Mouse (Mus musculus) liver, embryonic 11.5 days (tissue): ENCODE results near the gene Fam3b. TPM values are rescaled to one million over a fixed set of nuclear protein-coding genes. Genes with fewer than 3 reads are reported as not detected.

Experiments
- ATAC-seq: fragments of 200-750 bp; cut with Nextera tagmentation; replicated peaks from 2 replicates; pipeline ENCODE4 v1.8.0; 2017; ENCODE audit warnings: moderate number of reproducible peaks, mild to moderate bottlenecking, moderate TSS enrichment, moderate library complexity; ENCODE audit not compliant: low FRiP score
- DNase-seq: peaks from one replicate; pipeline ENCODE4 v3.0.0-alpha.2; 2017; ENCODE audit warnings: low spot score
- H3K27ac ChIP-seq: fragments of 300-500 bp; sonication (generic); 2 replicates; pipeline ENCODE4 v1.5.1; 2014; ENCODE audit warnings: mild to moderate bottlenecking, low read depth, low read length, control low read depth
- H3K27me3 ChIP-seq: fragments of 300-500 bp; sonication (generic); replicated peaks from 2 replicates; pipeline ENCODE4 v1.6.1; 2014; ENCODE audit warnings: low read length, mixed read lengths; ENCODE audit not compliant: control insufficient read depth, insufficient read depth
- H3K36me3 ChIP-seq: fragments of 300-500 bp; sonication (generic); 2 replicates; pipeline ENCODE4 v1.6.1; 2014; ENCODE audit warnings: mild to moderate bottlenecking, low read length, moderate library complexity, mixed read lengths; ENCODE audit not compliant: control insufficient read depth, insufficient read depth
- H3K4me1 ChIP-seq: fragments of 300-500 bp; sonication (generic); replicated peaks from 2 replicates; pipeline ENCODE4 v1.6.1; 2014; ENCODE audit warnings: low read length, mixed read lengths; ENCODE audit not compliant: control insufficient read depth, insufficient read depth
- H3K4me2 ChIP-seq: fragments of 300-500 bp; sonication (generic); 2 replicates; pipeline ENCODE4 v1.6.1; 2014; ENCODE audit warnings: mild to moderate bottlenecking, control low read depth, moderate library complexity
- H3K4me3 ChIP-seq: fragments of 300-500 bp; sonication (generic); 2 replicates; pipeline ENCODE4 v1.5.1; 2014; ENCODE audit warnings: low read depth, low read length, control low read depth
- H3K9ac ChIP-seq: fragments of 300-500 bp; sonication (generic); 2 replicates; pipeline ENCODE4 v1.6.1; 2014; ENCODE audit warnings: low read depth, low read length, control low read depth
- H3K9me3 ChIP-seq: fragments of 300-500 bp; sonication (generic); 2 replicates; pipeline ENCODE4 v1.6.1; 2016; ENCODE audit warnings: low read length, inconsistent platforms, mixed read lengths; ENCODE audit not compliant: control insufficient read depth
- WGBS: fragments of 180-500 bp; shearing (Covaris S2); extraction: QIAGEN DNeasy Blood & Tissue Kit; methylation state at CpG from one replicate; pipeline ENCODE4 v1.1.7; 2014; 5-methylcytosine and 5-hydroxymethylcytosine counted together
- polyA plus RNA-seq: library from polyadenylated mRNA; unstranded; fragments of >200 nt; fragmentation: Nextera tagmentation; extraction: Ambion mirVana; gene quantifications from 2 replicates; pipeline ENCODE4 v1.2.1, GENCODE M21; 2014

Gene Fam3b
- polyA plus RNA-seq, 1 experiment from 2014 or later: not detected

DNA sequence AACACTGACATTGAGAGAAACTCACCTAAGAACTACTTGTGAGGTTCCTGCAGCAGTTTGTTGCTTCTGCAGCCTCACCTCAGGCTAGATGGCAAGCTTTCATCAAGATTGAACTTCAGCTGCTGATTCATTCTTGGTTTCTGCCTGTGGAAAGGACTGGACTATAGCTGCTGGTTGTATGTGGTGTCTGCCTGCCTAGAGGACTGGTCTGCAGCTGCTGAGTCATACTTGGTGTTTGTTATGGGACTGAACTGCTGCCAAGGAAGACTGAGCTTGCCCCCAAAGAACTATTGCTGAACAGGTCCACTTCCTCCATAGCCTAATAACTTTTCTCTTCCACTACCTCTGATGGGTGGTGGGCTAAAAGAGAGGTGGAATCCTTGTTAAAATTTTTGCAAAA lies 67.2 kb downstream of the Fam3b start:
- ATAC-seq: no peak
- Histone ChIP-seq H3K27ac (no peak overlapping the region), H3K4me1 (no peaks in the 10 kb centered on the region)

DNA sequence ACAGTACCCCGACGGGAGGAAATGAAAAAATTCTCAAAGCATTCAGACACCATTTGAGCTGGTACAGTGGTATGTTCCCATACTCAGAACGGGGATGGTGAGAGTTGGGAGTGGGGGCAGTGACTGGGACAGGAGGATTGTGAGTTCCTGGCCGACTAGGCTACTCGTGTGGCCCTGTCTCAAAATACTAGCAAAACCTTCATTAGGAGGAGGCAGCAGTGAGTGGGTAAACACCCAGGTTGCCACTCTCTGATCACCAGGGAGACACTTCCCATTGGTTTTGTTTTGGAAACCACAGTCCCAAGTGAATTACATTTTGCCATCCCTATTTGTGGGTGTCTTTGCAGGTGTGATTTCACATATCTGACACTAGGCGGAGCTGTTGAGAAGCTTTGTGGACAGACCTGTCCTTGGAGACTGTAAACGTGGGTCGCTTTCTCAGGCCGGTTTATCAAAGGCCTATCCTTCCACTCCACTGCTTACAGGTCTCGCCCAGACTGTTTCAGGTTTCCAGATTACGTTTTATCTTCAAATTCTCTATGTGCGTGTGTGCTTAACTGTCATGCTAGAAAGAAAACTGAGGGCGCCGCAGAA lies 70.8 kb downstream of the Fam3b start:
- H3K4me3 ChIP-seq: no peak overlapping the region

More for the DNA sequence above, 67.2 kb downstream of the Fam3b start:
- H3K9ac ChIP-seq: no peak overlapping the region
- H3K36me3 ChIP-seq: no peaks in the 10 kb centered on the region
- no peaks in the 10 kb centered on the region for H3K9me3 ChIP-seq
- H3K4me3 ChIP-seq: no peak overlapping the region
- DNase-seq: no peak
- H3K4me2 ChIP-seq: no peak overlapping the region
- H3K27me3 ChIP-seq: no peaks in the 10 kb centered on the region

DNA sequence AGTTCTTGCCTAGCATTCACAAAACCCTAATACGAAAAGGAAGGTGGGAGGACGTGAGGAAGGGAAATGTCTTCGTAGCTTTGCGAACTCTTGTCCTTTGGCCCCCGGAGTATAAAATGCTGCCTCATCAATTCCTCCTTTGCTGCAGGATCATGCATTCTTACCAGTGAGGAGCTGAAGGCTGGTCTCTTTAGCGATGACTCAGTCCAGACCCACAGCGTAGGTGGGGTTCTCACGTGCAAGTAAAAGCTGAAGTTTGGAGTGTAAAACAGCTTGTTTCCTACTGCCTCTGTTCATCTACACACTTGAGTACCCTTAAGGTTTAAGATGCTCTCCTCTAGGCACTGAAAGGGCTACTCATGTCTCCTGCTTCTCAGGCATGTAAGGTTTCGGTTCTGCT lies 72.6 kb downstream of the Fam3b start:
- H3K4me2 ChIP-seq: no peak overlapping the region
- H3K36me3 ChIP-seq: no peaks in the 10 kb centered on the region
- no peaks in the 10 kb centered on the region for H3K27me3 ChIP-seq
- no peak overlapping the region for H3K9ac ChIP-seq
- no peaks in the 10 kb centered on the region for H3K4me1 ChIP-seq
- no peak for DNase-seq
- no peaks in the 10 kb centered on the region for H3K9me3 ChIP-seq
- no peak overlapping the region for H3K27ac ChIP-seq
- no peak overlapping the region for H3K4me3 ChIP-seq
- ATAC-seq: no peak
- WGBS: 80% methylated on average over 9 of the region's 9 CpGs

More for the DNA sequence above, 70.8 kb downstream of the Fam3b start:
- H3K4me2 ChIP-seq: no peak overlapping the region
- no peak overlapping the region for H3K27ac ChIP-seq
- no peaks in the 10 kb centered on the region for H3K36me3 ChIP-seq
- ATAC-seq: peak; percentile 65
- H3K4me1 ChIP-seq: no peaks in the 10 kb centered on the region
- 46% methylated on average over 14 of the region's 14 CpGs for WGBS
- no peaks in the 10 kb centered on the region for H3K9me3 ChIP-seq
- DNase-seq: no peak
- no peaks in the 10 kb centered on the region for H3K27me3 ChIP-seq
- H3K9ac ChIP-seq: no peak overlapping the region

DNA sequence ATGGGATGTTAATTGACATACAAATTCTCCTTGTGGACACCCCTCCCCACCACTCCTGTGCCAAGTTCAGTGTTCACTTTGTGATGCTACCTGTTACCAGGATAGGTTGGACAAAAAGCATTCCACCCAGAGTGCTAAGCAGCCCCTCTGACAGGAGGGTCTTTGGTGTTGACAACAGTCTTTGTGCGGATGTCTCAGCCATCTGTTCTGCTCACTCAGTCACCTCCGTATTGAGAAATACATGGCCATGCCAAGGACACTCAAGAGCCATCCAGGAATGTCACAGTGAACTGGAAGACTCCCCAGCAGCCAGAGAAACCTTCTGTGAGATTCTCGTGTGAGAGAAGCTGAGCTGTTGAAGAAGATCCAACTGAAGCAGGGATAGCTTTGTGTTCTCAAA lies 76.4 kb downstream of the Fam3b start:
- DNase-seq (no peak), ATAC-seq (no peak)
- Histone ChIP-seq H3K4me2 (no peak overlapping the region), H3K9ac (no peak overlapping the region), H3K27ac (no peak overlapping the region), H3K36me3 (no peaks in the 10 kb centered on the region), H3K9me3 (no peaks in the 10 kb centered on the region), H3K4me1 (no peaks in the 10 kb centered on the region), H3K27me3 (no peaks in the 10 kb centered on the region), H3K4me3 (no peak overlapping the region)
- WGBS: 77% methylated on average over 3 of the region's 3 CpGs

DNA sequence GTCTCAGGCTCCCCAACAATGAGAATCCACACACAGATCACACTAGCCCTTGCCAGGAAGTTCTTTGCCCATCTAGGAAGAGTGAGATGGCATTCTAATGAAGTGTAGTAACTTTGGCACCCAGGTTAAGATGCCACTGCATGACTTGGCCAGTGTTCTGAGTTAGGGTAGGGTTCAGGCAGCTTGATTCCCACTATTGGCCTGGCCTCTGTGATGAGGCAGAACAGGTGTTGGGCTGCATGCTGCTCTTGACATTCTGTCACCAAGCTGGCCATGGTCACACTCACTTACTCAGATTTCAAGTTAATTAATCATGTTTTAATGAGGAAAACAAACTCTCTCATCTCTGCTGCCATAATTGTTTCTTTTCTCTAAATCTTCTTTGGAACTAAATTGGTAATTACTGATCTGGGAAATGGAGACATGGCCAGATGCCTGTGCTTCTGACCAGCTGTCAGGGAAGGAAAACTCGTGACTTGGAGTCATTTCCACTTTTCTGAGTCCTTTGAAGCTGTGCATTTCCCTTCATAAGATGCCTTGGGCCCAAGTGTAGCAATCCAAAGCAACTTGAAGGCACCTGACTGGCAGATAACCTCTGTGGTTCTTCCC lies 77.1 kb downstream of the Fam3b start:
- Histone ChIP-seq H3K4me2 (no peak overlapping the region), H3K4me3 (no peak overlapping the region), H3K36me3 (no peaks in the 10 kb centered on the region), H3K9me3 (no peaks in the 10 kb centered on the region), H3K27ac (no peak overlapping the region), H3K4me1 (no peaks in the 10 kb centered on the region), H3K9ac (no peak overlapping the region), H3K27me3 (no peaks in the 10 kb centered on the region)
- ATAC-seq (no peak), DNase-seq (no peak)
- WGBS: 20% methylated on average over 1 of the region's 1 CpGs

DNA sequence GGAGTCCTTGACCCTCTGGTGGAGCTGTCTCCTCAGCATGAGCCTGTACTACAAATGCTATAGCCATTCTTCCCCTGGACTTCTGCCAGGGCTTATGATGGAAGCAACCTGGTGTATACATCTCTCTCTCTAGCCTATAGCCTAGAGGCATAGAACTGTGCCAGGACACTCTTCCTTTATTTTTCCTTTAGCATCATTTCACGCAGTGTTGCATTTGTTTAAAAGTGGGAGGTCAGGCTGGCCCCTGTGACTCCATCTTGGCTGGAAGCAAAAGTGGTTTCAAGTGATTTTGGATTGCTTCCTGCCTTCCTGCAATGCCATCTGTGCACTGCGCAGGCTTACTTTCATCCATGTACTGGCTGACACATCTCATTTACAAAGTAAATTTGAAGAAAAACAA lies 80.4 kb downstream of the Fam3b start:
- Histone ChIP-seq H3K27ac (no peak overlapping the region), H3K36me3 (no peaks in the 10 kb centered on the region), H3K27me3 (no peaks in the 10 kb centered on the region), H3K9ac (no peak overlapping the region), H3K4me2 (no peak overlapping the region), H3K4me3 (no peak overlapping the region), H3K9me3 (no peaks in the 10 kb centered on the region), H3K4me1 (no peaks in the 10 kb centered on the region)
- 86% methylated on average over 2 of the region's 2 CpGs for WGBS
- ATAC-seq (no peak), DNase-seq (no peak)

DNA sequence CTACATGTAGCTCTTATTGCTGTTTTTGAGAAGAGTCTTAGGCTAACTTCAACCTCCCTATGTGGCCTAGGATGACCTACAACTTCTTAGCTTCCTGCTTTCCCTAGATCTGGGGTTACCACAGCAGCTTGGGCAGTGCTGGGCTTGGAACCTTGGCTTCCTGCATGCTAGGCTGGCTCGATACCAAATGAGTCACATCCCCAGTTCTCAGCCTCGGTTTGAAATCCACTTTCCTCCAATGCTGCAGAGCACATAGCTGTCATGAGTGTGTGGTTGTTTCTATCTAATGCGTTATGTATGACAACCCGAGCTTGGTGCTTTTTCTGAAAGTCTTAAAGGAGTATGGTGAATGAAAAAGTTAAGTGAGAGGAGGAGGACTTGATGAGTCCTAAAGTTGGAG lies 83.3 kb downstream of the Fam3b start:
- H3K9ac ChIP-seq: no peak overlapping the region
- H3K9me3 ChIP-seq: no peaks in the 10 kb centered on the region
- no peaks in the 10 kb centered on the region for H3K4me1 ChIP-seq
- no peak overlapping the region for H3K4me3 ChIP-seq
- no peak overlapping the region for H3K27ac ChIP-seq
- H3K36me3 ChIP-seq: no peaks in the 10 kb centered on the region
- no peak for DNase-seq
- no peak for ATAC-seq
- WGBS: 51% methylated on average over 4 of the region's 4 CpGs
- H3K4me2 ChIP-seq: no peak overlapping the region
- no peaks in the 10 kb centered on the region for H3K27me3 ChIP-seq

DNA sequence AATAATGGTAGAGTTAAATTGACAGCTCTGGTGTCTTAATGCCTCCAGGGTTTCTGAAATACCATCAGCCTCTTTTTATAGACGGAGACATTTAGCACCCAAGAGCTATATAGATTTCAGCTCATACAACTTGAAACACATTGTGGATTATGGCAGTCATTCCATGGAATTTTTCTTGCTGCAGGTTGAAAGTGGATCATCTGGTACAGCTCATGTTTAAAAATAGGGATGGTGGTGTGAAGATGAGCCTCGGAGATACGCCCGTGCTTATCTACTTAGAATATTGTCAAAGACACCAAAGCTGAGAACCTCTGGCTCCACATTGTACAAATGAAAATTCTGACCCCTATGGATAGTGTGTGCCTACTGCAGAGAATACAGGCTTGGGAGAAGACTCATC lies 84.5 kb downstream of the Fam3b start:
- H3K9ac ChIP-seq: no peak overlapping the region
- no peak overlapping the region for H3K4me3 ChIP-seq
- DNase-seq: no peak
- no peaks in the 10 kb centered on the region for H3K27me3 ChIP-seq
- H3K4me2 ChIP-seq: no peak overlapping the region
- no peak for ATAC-seq
- WGBS: 86% methylated on average over 4 of the region's 4 CpGs
- H3K27ac ChIP-seq: no peak overlapping the region
- no peaks in the 10 kb centered on the region for H3K36me3 ChIP-seq
- no peaks in the 10 kb centered on the region for H3K4me1 ChIP-seq
- H3K9me3 ChIP-seq: no peaks in the 10 kb centered on the region

DNA sequence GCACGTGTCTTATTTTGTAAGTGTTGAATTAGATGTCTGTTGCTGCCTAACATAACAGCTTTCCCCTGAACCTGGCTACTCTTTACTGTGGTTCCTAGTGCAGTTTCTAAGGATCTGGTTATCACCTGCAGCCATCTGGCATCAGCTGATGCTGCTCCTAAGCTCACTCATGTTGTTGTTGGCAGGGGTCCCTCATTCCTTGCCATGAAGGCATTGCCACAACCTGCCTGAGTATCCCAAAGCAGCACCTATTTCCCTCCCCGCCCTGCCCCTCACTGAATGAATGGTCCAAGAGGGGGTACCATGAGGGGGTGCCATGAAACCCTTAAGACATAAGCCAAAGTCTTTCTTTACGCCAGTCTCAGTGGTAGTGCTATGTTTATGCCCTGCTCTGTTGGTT lies 86.6 kb downstream of the Fam3b start:
- WGBS: 80% methylated on average over 3 of the region's 3 CpGs
- H3K27me3 ChIP-seq: no peaks in the 10 kb centered on the region
- no peak overlapping the region for H3K4me3 ChIP-seq
- H3K4me2 ChIP-seq: no peak overlapping the region
- no peaks in the 10 kb centered on the region for H3K36me3 ChIP-seq
- H3K27ac ChIP-seq: no peak overlapping the region
- ATAC-seq: no peak
- H3K4me1 ChIP-seq: no peaks in the 10 kb centered on the region
- H3K9ac ChIP-seq: no peak overlapping the region
- no peaks in the 10 kb centered on the region for H3K9me3 ChIP-seq
- DNase-seq: no peak
